Mouse (Mus musculus) heart, embryonic 16.5 days (tissue): Measurements from ENCODE around the gene Cdhr2. TPM values are rescaled to one million over a fixed set of nuclear protein-coding genes. Genes with fewer than 3 reads are reported as not detected.

Source experiments
- ATAC-seq: fragments of 200-750 bp; cut with Nextera tagmentation; replicated peaks from 2 replicates; pipeline ENCODE4 v1.8.0; 2017; ENCODE audit warnings: moderate number of reproducible peaks; ENCODE audit not compliant: insufficient read depth, low FRiP score; ENCODE audit errors: extremely low read depth
- H3K27ac ChIP-seq: fragments of 300-500 bp; sonication (generic); 2 replicates; pipeline ENCODE4 v1.5.1; 2014; ENCODE audit warnings: mild to moderate bottlenecking, low read length, control low read depth, moderate library complexity
- H3K27me3 ChIP-seq: fragments of 300-500 bp; sonication (generic); 2 replicates; pipeline ENCODE4 v1.6.1; 2014; ENCODE audit warnings: low read length, mixed read lengths; ENCODE audit not compliant: control insufficient read depth, insufficient read depth
- H3K36me3 ChIP-seq: fragments of 300-500 bp; sonication (generic); 2 replicates; pipeline ENCODE4 v1.6.1; 2014; ENCODE audit not compliant: control insufficient read depth, insufficient read depth
- H3K4me1 ChIP-seq: fragments of 300-500 bp; sonication (generic); 2 replicates; pipeline ENCODE4 v1.6.1; 2014; ENCODE audit warnings: low read length, mixed read lengths; ENCODE audit not compliant: control insufficient read depth, insufficient read depth
- H3K4me2 ChIP-seq: fragments of 300-500 bp; sonication (generic); 2 replicates; pipeline ENCODE4 v1.6.1; 2014; ENCODE audit warnings: low read depth, mild to moderate bottlenecking, control low read depth, low read length
- H3K4me3 ChIP-seq: fragments of 300-500 bp; sonication (generic); 2 replicates; pipeline ENCODE4 v1.5.1; 2014; ENCODE audit warnings: mild to moderate bottlenecking, control low read depth, low read length
- H3K9ac ChIP-seq: fragments of 300-500 bp; sonication (generic); 2 replicates; pipeline ENCODE4 v1.6.1; 2014; ENCODE audit warnings: low read length, control low read depth
- H3K9me3 ChIP-seq: fragments of 300-500 bp; sonication (generic); replicated peaks from 2 replicates; pipeline ENCODE4 v1.6.1; 2016; ENCODE audit warnings: low read length; ENCODE audit not compliant: control insufficient read depth
- WGBS: fragments of 180-500 bp; shearing (Covaris S2); extraction: QIAGEN DNeasy Blood & Tissue Kit; methylation state at CpG from one replicate; pipeline ENCODE4 v1.1.7; 2014; 5-methylcytosine and 5-hydroxymethylcytosine counted together
- polyA plus RNA-seq: library from polyadenylated mRNA; unstranded; fragments of >200 nt; fragmentation: Nextera tagmentation; extraction: Ambion mirVana; gene quantifications from 2 replicates; pipeline ENCODE4 v1.2.1, GENCODE M21; 2015

Cdhr2 gene
- polyA plus RNA-seq, 1 experiment from 2014 or later = 0.89 TPM

GRCm38 (mm10) chr13:54760164-54760795 is 59.0 kb downstream of the Cdhr2 start:
- no peak overlapping the region for H3K9ac ChIP-seq
- H3K27me3 ChIP-seq = peaks cover 71% of the 10 kb centered on the region
- WGBS = 48% methylated on average over 8 of the region's 8 CpGs

GRCm38 (mm10) chr13:54760906-54761305 is 59.6 kb downstream of the Cdhr2 start:
- Histone ChIP-seq H3K27me3 (peaks cover 74% of the 10 kb centered on the region), H3K9me3 (no peaks in the 10 kb centered on the region), H3K4me3 (no peak overlapping the region), H3K36me3 (no peaks in the 10 kb centered on the region), H3K27ac (no peak overlapping the region), H3K4me2 (no peak overlapping the region), H3K4me1 (peaks cover 5% of the 10 kb centered on the region), H3K9ac (no peak overlapping the region)
- 78% methylated on average over 7 of the region's 7 CpGs for WGBS
- ATAC-seq = no peak

More at GRCm38 (mm10) chr13:54760164-54760795, 59.0 kb downstream of the Cdhr2 start:
- Histone ChIP-seq H3K4me3 (no peak overlapping the region), H3K27ac (no peak overlapping the region), H3K9me3 (no peaks in the 10 kb centered on the region), H3K4me1 (peaks cover 3% of the 10 kb centered on the region; the same call in 1 of the 2 replicates), H3K4me2 (no peak overlapping the region), H3K36me3 (no peaks in the 10 kb centered on the region)
- no peak for ATAC-seq

DNA sequence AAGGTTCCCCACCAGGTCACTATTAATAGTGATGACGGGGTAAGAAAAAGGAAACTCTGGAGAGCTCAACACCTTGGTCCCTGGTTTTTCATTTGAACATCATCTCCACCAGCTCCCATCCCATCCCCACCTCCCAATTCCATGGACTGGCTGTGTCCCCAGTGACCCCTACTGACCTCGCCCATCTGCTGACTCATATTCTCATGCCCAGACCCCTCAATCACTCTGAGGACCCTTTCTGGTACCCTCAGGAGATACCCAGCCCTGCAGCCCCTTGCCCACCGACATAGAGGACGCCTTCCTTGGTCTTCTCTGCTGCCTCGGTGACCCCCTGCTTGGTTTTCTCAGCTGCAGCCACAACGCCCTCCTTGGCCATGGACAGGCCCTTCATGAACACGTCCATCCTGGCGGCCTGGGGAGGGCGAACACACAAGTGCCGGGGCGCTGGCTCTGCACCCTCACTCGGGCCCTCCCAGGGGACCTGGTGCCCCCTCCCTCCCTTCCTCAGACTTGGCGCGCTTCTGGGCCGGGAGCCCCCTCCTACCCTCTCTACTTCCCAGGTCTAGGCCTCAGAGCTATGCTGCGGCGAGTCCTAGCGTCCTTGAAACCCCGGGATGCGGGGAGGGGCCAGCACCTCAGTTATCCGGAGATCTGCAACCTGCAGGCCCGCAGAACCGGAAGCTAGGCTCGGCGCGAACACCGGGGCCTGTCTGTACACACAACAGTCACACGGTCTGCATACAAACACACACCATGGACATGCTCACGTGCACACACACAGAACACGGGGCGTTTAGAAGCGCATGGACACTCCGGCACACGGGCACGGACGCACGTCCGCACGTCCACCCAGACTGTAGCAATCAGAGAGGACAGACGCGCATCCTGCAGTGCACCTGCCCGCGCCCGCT is 64.3 kb downstream of the Cdhr2 start:
- H3K4me2 ChIP-seq = peak overlapping the region; percentile 56
- peaks cover 64% of the 10 kb centered on the region for H3K27me3 ChIP-seq
- no peaks in the 10 kb centered on the region for H3K36me3 ChIP-seq
- peaks cover 4% of the 10 kb centered on the region for H3K9me3 ChIP-seq
- no peak overlapping the region for H3K27ac ChIP-seq
- H3K4me1 ChIP-seq = peaks cover 7% of the 10 kb centered on the region
- ATAC-seq = no peak
- H3K4me3 ChIP-seq = peak overlapping the region; percentile 34
- H3K9ac ChIP-seq = no peak overlapping the region
- 5% methylated on average over 44 of the region's 44 CpGs for WGBS

DNA sequence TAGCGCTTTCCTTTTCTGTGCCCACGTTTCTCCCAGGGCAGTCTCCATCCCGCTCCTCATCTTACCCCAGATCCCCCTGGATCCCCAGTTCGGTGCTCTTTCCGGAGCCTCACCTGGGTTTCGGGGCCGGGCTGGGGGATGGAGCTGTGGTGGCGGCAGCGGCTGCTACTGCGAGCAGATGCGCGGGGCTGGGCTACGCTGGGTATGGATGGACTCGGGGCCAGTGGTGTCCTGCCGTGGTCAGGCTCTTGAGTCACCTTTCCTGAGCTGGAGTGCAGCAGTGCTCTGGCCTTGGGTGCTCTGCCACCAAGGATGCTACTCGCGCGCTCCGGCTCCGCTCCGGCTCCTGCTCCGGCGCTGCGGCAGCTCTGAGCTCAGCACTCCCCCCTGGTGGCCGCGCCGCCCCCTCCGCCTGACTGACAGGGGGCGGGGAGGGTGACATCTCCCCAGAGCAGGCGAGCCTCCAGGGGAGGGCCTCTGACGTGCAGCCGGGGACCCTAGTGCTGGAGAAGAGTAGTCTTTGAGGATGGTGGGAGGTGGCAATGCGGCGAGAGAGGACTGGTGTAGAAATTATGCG is 65.0 kb downstream of the Cdhr2 start, which contains the start of gene Sncb:
TSS of gene Sncb (minus strand) at position 404 of the 577 bp plus-strand sequence.
- H3K9me3 ChIP-seq = peaks cover 7% of the 10 kb centered on the region
- H3K36me3 ChIP-seq = no peaks in the 10 kb centered on the region
- no peak; the same call in 1 of the 2 replicates for ATAC-seq
- peaks cover 7% of the 10 kb centered on the region for H3K4me1 ChIP-seq
- H3K4me2 ChIP-seq = peak within 1 kb of the TSS; percentile 56
- peaks cover 58% of the 10 kb centered on the region for H3K27me3 ChIP-seq
- H3K4me3 ChIP-seq = peak within 1 kb of the TSS; percentile 34
- H3K27ac ChIP-seq = no peak within 1 kb of the TSS
- no peak within 1 kb of the TSS for H3K9ac ChIP-seq
- WGBS = 2% methylated on average over 35 of the region's 35 CpGs

GRCm38 (mm10) chr13:54767012-54767411 is 65.8 kb downstream of the Cdhr2 start:
- Histone ChIP-seq H3K36me3 (no peaks in the 10 kb centered on the region), H3K27ac (no peak overlapping the region), H3K4me2 (no peak overlapping the region), H3K27me3 (peaks cover 54% of the 10 kb centered on the region), H3K9ac (no peak overlapping the region), H3K4me3 (no peak overlapping the region), H3K9me3 (peaks cover 7% of the 10 kb centered on the region), H3K4me1 (peaks cover 7% of the 10 kb centered on the region)
- ATAC-seq = no peak
- 79% methylated on average over 4 of the region's 4 CpGs for WGBS

DNA sequence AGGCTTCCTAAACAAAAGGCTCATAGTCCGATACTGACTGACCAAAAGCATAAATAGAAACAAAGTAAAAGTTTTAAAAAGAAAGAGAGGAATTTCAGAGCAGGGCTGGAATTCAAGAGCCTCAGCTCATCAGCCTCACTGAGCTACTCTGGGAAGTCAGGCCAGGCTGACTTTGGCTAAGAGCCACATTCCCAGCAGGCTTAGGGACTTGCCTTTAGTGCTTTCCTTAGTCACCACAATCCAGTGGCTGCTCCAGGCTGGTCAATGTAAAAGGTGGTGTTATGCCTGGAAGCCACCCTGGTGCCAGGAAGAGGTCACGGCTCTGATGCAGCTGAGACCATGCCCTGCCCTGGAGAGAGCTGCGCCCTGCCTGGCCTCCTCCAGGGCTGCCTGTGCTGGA is 79.3 kb downstream of the Cdhr2 start:
- 72% methylated on average over 3 of the region's 3 CpGs for WGBS
- H3K4me2 ChIP-seq = no peak overlapping the region
- H3K27ac ChIP-seq = no peak overlapping the region
- no peaks in the 10 kb centered on the region for H3K9me3 ChIP-seq
- no peak for ATAC-seq
- no peak overlapping the region for H3K4me3 ChIP-seq
- no peak overlapping the region for H3K9ac ChIP-seq
- H3K4me1 ChIP-seq = no peaks in the 10 kb centered on the region
- peaks cover 2% of the 10 kb centered on the region; the same call in 1 of the 2 replicates for H3K27me3 ChIP-seq
- no peaks in the 10 kb centered on the region for H3K36me3 ChIP-seq

DNA sequence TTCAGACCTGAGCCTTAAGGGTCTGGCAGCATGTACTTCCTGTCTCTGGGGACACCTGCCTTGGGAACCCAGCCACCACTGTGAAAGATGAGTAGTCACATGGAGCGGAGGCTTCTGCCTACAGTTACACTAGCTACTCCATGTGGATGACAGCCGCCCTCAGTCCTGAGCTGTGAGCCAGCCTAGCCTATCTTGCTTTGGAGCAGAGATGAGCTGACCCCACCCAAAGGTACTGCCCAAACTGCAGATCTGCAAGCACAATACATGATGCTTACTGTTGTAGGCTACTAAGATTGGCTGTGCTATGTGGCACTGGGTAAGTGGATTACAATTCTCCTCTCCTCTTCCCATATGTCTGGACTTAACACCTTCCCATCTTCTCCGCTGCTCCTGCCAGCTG is 79.8 kb downstream of the Cdhr2 start:
- H3K27ac ChIP-seq = no peak overlapping the region
- H3K4me2 ChIP-seq = no peak overlapping the region
- no peaks in the 10 kb centered on the region for H3K36me3 ChIP-seq
- H3K4me3 ChIP-seq = no peak overlapping the region
- H3K9me3 ChIP-seq = no peaks in the 10 kb centered on the region
- H3K9ac ChIP-seq = no peak overlapping the region
- peaks cover 2% of the 10 kb centered on the region; the same call in 1 of the 2 replicates for H3K27me3 ChIP-seq
- WGBS = 76% methylated on average over 3 of the region's 3 CpGs
- H3K4me1 ChIP-seq = no peaks in the 10 kb centered on the region
- ATAC-seq = no peak

GRCm38 (mm10) chr13:54783235-54783634 is 82.0 kb downstream of the Cdhr2 start:
- H3K9ac ChIP-seq = no peak overlapping the region
- H3K36me3 ChIP-seq = no peaks in the 10 kb centered on the region
- 35% methylated on average over 2 of the region's 2 CpGs for WGBS
- H3K4me3 ChIP-seq = no peak overlapping the region
- H3K4me2 ChIP-seq = no peak overlapping the region
- ATAC-seq = no peak
- peaks cover 2% of the 10 kb centered on the region for H3K27me3 ChIP-seq
- H3K4me1 ChIP-seq = no peaks in the 10 kb centered on the region
- H3K9me3 ChIP-seq = no peaks in the 10 kb centered on the region
- H3K27ac ChIP-seq = no peak overlapping the region

- no peak within 1 kb of the TSS for H3K9ac ChIP-seq
- no peak within 1 kb of the TSS for H3K4me2 ChIP-seq
- H3K27ac ChIP-seq = no peak within 1 kb of the TSS
- H3K4me1 ChIP-seq = no peaks in the 10 kb centered on the region
- 78% methylated on average over 4 of the region's 4 CpGs for WGBS
- H3K4me3 ChIP-seq = no peak within 1 kb of the TSS
- no peaks in the 10 kb centered on the region for H3K9me3 ChIP-seq
- ATAC-seq = no peak
- peaks cover 2% of the 10 kb centered on the region for H3K27me3 ChIP-seq
- H3K36me3 ChIP-seq = no peaks in the 10 kb centered on the region
Measured at GRCm38 (mm10) chr13:54783698-54784097, 82.4 kb downstream of the Cdhr2 start, which contains the start of gene Eif4e1b. TSS of gene Eif4e1b (plus strand) at chr13:54783998.
